Mouse (Mus musculus): ENCODE results near the gene Slc43a2.

The Slc43a2 gene

DNA sequence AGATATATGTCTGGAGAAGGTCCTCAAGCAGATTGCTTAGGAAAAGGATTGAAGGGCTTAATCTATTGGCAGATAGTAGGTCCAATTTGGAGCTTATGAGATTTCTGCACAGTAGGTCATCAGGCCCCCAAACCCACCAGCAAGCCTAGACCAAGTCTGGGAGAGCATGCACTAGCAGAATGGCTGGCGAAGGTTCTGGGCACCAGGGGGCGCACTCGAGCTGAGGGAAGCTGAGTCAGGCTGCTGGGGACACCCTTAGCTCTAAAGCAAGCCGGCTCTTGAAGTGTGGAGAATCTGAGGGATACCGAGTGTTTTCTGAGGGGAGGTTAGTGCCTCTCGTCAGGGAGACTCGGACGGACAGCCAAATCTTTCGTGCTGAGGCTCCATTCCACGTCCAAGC is 1.2 kb upstream of the Slc43a2 start:
- peak; percentile 90 for DNase-seq

DNA sequence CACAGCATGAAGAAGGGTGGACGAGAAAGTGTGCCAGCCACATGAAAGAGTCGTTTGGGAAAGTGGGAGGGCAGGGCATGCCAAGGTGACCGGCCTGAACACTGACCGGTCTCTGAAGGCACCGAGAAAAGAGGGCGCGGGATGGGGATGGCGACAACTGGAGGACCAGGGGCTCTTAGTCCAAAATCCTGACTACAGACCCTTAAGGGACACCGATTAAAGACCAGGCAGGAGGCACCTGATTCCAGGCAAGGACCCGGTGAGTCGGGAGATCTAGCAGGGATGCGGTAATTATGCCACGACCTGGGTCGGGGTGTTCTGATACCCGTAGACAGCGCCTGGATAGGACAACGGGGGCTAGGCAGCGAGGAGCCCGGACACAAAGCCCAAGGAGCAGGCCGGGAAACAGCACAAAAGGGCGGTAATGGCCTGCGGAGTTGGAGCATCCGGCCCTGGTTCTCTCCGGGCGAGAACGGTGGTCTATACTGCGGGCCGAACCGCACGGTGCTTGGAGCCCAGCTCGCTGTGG is 585 bp upstream of the Slc43a2 start:
- no peak for DNase-seq

DNA sequence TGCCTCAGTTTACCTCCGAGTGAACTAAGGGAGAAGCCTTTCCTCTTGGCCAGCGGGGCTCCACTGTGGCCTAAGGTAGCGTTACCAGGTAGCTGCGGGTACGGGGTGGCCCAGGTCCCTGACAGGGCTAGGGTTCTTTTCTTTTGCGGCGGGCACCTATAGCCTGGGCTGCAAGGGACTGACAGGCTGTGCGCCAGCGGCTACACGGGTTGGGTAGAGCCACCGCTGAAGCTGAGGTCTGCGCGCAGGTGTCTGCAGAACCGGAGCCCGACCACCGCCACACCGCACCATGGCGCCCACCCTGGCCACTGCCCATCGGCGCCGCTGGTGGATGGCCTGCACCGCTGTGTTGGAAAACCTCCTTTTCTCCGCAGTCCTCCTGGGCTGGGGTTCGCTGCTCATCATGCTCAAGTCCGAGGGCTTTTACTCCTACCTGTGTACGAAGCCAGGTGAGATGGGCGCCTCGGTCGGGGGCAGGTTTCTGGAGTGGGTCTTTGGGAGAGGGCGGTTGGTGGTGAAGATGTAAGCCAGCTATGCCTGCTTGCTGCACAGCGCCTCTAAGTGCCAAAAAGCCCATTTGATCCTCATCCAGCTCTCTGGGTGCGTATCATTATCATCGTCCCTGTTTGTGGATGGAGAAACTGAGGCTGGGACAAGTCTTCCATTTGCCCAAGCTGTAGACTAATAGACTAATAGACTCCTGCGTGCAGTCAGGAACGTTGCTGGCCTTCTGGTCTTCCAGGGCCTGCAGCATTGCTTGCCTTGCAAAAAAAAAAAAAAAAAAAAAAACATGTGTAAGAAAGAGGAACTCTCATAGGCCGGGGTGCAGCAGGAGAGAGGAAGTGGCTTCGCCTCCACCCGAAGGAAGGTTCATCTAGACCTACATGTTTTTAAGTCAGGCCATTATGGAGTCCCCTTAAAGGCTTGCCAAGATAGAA is 1.1 kb downstream of the Slc43a2 start:
- DNase-seq, result peak; percentile 69

DNA sequence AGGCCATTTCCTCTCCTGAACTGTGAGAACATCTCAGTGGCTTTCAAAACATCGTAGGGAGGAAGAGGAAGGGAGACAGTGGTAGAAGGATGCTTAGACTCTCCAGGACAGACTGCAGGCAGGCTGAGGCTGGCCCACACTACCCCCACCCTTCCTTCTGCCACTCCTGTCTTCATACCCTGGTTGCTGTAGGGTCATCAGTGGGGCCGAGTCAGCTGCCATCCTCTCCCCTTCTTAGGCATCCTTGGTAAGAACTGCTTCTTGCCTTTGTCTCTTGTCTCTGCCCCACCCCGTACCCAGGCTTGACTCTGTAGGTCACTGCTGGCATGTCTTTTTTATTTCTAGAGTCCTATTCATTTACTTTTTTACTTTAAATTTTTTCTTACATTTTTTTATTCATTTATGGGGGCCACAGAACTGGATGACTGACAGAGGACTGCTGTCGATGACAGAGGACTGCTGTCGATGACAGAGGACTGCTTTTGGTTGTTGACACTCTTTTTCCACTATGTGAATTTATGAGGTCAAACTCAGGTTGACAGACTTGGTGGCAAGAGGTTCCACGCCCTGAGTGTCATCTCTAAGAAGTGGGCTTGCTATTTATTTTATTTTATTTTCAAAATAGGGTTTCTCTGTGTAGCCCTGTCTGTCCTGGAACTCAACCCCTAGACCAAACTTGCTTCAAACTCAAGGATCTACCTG is 2.0 kb downstream of the Slc43a2 start:
- no peak for DNase-seq

DNA sequence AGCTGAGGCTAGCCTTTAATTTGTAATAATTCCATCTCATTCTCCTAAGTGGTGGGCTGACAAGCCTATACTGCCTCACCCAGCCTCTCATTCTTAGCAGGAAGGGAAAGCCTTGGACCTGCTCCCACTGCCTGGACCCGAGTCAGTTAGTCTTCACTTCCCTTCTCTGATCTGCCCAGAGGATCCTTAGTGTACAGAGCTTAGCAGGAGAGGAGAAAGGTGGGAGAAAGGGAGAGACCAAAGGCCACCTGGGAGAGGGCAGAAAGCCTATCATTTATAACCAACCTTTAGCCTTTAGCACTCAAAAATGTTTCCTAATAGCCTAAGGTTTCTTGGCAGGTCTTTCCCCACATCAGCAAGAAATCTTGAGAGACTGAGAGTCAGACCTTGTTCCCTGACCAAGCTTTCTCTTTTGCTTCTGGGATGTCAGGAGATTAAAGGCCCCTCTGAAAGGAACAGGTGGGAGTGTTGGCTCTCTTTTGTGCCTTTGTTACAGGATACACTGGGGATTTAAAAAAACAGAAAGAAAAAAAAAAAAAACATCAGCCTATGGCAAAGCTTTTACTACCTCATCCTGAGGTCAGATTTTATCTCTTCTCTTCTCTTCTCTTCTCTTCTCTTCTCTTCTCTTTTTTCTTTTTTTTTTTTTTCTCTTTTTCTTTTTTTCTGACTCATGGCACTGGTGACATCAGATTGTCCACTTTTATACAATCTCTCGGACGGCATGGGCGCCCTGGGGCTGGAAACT is 3.0 kb downstream of the Slc43a2 start:
- no peak for DNase-seq

DNA sequence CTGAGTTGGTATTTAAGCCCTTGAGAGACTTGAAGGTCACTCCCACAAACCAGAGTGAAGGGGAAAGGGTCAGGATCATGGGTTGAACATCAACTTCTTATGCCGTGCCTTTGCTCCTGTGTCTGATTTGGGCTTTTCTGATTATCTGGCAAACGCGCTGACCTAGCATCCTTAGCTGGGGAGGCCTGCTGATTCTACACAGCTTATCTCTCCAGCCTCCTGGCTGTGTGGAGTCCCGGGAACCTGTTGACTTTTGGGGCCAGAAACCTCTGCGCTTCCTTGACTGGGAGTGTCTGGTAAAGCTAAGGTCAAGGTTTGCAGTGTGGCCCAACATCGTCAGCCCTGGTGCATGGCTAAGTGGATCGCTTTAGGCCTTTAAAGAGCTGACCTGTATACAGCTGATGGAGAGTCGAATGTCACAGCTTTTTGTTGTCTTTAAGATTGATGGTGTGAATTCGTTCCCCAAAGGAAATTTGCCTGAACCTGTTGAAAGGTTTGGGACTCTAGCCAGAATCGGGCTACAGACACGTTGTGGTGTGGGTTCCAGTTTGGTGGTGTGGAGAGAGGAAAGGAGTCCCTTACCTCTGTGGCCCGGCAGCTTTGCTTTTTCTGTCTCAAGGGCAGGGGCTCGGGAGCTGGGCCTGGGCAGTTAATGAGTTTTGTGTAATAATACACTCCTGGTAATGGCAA is 3.8 kb downstream of the Slc43a2 start:
- DNase-seq, result no peak

DNA sequence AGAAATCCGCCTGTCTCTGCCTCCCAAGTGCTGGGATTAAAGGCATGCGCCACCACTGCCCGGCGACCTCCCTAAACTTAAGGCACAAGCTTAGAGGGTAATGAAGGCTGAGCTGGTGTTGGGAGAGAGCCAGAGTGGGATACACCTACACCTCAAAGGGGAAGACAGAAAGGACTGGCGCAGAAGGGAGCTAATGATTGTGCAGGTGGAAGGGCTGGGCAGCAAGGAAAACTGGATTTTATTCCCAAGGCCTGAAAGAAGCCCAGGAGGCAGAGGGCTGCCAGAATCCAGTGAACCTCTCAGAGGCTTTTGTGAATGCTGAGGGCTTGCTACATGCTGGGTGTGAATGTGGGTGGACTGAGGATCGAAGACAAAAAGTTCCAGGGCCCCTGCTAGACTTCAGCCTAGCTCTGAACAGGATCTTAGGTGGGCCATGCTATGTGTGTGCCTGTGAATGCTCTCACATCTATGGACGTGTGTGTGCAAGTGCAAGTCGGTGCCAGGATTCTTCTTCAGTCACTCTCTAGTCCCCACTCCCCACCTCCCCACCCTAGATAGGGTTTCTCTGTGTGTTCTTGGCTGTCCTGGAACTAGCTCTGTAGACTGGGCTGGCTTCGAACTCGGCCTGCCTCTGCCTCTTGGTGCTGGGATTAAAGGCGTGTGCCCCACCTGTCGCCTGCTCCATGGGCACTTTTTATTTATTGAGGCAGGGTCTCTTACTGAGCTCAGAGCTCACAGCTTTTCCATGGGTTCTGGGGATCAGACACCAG is 4.9 kb downstream of the Slc43a2 start:
- no peak for DNase-seq

DNA sequence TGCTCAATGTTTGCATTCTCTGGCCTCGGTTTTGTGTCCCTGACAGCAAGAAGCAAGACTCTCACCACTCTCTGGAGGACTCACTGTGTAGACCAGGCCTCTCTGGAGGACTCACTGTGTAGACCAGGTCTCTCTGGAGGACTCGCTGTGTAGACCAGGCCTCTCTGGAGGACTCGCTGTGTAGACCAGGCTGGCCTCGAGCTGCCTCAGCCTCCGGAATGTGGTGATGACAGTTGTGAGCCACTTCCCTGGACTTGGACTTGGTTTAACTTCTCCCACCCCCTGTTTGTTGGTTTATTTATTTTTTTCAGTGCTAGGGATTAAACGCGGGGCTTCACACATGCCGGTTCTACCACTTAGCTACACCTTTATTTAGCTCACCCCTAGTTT is 5.5 kb downstream of the Slc43a2 start:
- DNase-seq, result no peak

DNA sequence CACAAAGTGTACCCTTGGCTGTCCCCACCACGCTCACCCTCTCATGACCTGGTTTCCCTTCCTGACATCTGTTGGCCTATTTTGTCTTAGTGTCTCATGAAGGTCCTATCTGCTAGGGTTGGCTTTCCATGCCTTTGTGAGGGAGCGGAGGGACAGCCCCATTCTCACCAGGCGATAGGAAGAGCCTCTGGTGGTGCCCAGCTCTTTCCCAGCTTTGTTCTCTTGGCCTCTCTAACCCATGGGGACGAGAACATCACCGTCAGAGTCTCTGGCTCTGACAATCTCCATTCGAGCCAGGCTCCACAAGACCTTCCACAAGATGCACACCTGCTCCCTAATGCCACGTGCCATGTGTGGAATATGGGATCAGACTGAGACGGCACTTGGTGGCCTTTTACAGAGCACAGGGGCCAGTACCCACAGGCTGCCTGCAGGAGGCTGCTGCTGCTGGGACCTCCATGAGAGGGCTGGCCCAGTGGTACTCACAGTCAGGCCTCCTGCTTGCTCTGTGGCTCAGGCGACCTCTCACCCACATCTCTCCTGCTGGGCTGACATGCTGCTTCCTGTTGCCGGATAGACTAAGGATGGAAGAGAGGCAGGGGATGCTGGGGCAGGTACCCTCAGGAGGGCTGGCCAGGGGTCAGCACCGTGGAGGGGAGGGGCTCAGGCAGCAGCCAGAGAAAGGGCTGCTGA is 6.1 kb downstream of the Slc43a2 start:
- no peak for DNase-seq

DNA sequence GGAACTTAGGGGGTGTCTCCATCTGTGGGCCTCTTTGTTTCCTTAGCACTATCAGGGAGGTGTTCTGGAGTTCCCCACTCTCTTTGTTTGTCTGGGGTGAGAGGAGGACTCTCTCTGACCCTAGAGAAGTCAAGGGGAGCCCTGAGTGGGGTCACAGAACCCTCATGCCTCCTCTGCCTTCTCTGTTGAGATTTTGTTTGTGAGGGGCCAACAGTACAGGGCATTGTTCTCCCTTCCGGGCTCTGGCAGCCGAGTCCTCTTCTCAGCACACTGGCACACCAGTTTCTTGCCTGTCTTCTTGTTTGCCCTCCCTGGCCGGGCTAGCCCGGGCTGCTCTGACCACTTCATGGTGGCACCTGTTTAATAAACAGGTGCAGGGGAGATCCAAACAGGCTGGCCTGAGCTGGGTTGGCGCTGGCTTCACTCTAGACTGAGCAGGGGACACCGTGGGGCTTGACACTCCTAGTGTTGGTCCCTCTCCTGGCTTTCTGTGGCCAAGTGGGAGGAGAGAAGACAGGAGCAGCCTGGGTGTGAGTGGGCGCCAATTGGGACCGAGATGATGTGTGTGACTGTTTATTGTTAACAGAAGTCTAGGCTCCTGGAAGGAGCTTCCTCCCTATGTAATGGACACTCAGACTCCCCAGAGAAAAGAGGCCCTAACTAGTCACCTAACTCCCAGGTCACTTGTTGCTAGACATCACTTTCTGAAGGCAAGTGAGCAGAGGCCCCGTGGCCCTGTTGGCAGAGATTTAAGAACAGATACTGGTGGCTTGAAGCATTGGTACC is 6.9 kb downstream of the Slc43a2 start:
- DNase-seq, result no peak

DNA sequence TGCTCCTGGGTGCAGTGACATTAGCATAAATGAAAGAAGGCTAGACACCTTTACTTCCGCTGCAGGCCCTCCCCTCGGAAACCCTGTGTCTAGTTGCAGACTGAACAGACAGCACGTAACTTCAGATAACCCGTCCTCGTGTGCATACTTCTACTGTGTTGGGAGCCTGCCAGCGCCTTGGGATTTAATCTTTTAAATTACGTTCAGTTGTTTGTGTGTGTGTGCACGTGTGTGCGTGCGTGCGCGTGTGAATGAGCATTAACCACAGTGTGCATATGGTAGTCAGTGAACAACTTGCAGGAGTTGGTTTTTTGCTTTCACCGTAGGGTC is 7.4 kb downstream of the Slc43a2 start:
- DNase-seq, result no peak

DNA sequence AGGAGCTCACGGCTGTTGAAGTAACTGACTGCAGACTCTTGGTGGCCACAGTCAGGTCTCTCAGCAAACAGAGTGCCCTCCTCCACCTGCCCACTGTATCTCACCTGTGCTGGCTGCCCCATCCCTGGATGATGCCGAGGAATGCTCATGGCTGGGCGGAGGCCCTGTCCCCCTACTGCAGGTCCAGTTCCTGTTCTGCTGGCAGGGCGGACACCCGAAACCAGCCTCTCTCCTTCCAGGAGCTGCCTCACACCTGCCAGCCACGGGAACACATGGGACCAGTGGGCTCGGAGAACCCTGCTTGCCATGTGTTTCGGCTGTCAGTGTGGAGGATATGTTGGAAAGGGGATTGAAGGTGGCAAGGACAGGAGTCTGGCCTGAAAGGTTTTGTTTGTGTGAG is 8.7 kb downstream of the Slc43a2 start:
- DNase-seq, result no peak

DNA sequence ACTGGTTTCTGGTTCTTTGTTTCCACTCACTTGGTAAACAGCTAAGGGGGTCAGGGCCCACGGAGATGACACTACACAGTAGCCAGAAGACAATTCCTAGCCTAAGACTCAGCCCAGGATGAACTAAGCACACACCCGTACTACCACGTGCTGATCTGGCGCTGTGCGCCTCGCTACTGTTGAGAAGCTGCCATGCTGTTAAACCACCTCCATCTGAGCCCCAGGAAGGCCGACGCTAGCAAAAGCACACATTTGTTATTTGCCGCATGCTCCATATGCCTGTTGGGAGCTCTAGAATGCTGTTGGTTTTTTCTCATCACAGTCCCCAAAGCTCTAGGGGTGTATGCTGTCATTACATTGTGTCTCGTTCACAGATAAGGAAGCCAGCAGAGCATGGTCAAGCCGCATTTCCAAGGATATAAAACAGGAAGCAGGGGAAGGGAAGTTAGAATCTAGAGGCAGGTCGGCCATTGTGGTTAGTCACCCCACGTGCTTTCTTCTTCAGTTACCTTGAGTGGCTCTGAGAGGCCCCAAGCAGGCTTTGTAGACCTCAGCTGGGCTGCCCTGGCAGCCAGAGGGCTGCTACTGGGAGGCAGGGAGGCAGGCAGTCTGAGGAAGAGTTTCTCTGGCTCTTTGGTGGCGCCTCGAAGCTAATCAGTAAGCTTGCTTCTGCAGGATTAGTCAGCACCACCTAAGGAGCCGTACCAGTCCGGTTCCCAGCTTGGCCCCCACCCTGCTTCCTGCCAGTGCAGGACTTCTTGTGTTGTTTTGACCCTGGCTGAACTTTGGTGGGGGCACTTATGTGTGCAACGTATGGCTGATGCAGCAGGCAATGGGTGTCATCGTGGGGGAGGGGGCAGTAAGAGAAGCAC is 9.5 kb downstream of the Slc43a2 start:
- peak; percentile 82 for DNase-seq

DNA sequence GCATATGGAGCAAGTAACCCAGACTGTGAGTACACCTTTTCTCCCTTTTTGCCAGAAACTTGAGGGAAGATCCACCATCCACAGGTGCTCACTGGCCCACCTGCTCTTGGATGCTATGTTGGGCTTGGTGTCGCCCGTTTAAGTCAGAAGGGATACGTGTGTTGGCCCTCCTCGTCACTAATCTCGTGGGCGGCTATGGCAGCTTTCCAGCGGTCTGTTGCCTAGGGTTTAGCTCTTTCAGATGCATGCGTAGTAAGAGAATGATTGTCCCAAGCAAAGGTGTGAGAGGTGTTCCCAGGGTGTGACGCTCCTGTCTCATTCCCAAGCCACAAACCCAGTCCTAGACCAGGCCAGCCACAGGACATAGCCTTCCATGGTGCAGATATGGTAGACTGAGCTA is 13.2 kb downstream of the Slc43a2 start:
- DNase-seq, result no peak

DNA sequence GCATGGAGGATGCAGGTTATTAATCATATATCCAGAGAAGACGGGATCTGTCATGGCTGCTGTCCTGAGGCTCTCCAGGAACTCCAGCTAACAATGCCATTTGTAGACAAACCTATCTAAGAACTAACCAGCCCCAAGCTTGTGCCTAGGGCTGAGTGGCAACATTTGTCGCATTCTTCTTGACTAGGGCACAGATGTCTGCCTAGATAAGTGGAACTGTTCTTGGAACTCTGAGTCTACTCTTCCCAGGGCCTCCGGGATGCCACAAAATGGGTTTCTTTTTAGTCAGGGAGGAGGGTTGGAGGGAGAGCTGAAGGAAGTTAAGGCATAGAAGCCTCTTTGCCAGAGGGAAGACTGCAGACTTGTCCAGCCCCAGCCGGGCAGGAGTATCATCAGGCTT is 14.6 kb downstream of the Slc43a2 start:
- no peak for DNase-seq

DNA sequence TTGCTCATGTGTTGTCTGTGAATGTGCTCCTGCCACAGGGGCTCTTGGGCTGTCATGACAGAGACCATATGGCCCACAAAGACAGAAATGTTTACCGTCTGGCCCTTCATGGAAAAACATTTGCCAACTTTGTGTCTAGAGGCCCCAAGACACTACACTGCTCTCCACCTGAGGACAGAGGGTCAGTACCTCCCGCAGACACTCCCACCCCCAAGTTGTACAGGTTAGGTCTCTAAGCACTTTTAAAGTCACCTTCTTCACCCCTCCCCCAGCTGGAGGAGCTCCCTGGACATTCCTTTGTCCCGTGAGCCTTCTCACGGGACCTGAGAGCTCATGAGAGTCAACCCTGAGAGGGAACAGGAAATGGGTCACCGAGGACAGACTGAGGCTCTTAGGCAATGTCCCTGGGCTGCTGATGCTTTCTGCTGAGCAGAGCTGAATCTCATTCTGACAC is 18.2 kb downstream of the Slc43a2 start:
- DNase-seq, result peak; percentile 66

DNA sequence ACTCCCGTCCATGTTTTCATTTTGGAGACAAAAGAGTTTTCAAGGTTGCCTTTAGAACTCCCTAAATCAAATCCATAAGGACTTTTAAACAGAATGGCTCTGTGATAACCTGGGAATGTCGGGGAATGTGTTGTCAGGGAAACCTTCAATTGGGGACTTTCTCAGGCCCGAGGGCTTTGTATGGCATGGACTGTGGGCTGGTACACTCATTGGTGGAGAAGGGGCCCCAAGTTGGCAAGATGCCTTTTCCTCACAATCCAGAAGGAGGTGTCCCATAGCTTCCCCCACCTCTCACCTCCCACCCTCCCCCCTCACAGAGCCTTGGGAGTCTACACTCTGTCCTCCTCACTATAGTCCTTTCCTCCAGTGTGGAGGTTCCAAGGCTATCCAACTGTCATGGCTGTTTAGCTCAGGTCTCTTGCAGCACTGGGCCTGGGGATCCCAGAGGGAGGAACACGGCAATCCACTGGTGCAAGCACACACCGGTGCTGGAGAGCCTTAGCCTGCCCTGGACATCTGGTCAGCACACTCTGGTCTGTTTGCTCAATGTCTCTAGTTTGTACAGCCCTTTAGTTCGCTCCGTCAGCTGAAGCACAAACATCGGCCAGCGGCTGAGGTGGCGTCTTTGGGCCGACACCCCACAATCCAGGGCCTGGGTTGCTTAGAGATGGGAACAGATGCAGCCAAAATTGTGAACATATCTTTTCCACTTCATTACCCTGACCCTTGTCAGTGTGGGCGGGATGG is 18.9 kb downstream of the Slc43a2 start:
- no peak for DNase-seq

DNA sequence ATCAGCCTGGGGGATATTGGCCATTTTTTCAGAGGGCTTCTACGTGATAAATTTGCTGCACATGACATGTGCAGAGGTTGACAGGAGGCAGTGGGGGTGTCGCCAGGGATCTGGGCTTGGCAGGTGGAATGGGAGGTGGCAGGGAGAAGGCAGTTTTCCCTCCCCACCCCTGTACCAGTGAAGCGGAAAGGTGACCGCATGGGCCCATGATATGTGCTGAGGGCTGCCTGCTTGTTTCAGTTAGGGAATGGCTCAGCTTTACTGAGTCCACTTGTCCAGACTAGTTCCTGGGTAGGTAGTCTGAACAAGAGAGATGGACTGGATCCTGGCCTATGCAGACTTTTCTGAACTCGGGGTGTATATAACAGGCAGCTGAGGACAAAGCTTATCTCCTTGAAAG is 19.8 kb downstream of the Slc43a2 start:
- DNase-seq, result no peak

DNA sequence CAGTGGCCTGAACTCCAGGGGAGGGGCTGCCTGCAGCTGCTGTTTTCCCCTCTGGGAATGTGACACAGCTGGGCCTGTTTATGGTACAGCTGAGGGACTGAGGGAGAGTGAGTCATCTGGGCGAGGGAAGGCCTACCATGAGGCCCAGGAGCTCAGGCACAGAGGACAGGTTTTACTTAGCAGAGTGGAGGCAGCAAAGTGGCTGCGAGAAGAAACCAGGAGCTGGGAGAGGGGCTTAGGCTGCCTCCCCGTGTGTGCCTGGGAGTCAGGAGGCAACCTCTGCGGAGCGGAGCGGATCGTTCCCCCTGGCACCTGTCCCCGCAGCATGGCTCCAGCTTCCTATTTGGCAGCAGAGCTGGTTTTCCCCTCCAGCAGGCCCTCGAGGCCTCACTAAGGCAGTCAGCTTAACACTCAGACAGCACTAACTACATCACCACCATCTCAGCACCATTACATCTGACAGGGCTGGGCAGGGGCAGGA is 20.5 kb downstream of the Slc43a2 start:
- DNase-seq, result peak; percentile 67

Measured in layer of hippocampus, adult 9-11 months (tissue).